8 mouse cellular contexts compared by ENCODE assay signal in genomic region chr19:53143108-53143971, GRCm38 (mm10). TPM values are rescaled to one million over a fixed set of nuclear protein-coding genes. Genes with fewer than 3 reads are reported as not detected.
DNase-seq lines count a peak whose midpoint lies in the region; ATAC-seq and TF ChIP-seq lines count a peak whose summit lies in the region.

No protein-coding gene starts in this region.

- no peak for TF ChIP-seq EP300 in heart, postnatal 0 days (IDR thresholded peaks at IDR 0.05; ENCODE audit: low read depth)

- peak overlapping the region; percentile 87 for H3K9ac ChIP-seq in embryonic facial prominence, embryonic 11.5 days (replicated peaks; ENCODE audit: low read length)
- peak overlapping the region; percentile 88 for H3K9ac ChIP-seq in heart, postnatal 0 days (replicated peaks; ENCODE audit: low read depth, low read length)
- peak overlapping the region; percentile 72 for H3K9ac ChIP-seq in stomach, embryonic 14.5 days (replicated peaks; ENCODE audit: low read depth, low read length)

- WGBS in embryonic facial prominence, embryonic 11.5 days: under 1% methylated on average over 39 of the region's 48 CpGs
- WGBS in heart, postnatal 0 days: 2% methylated on average over 46 of the region's 48 CpGs
- under 1% methylated on average over 48 of the region's 48 CpGs for WGBS in stomach, embryonic 14.5 days

- H3K36me3 ChIP-seq in erythroblast, embryonic 14.5 days (ENCODE audit: control insufficient read depth): no peaks in the 10 kb centered on the region
- no peaks in the 10 kb centered on the region for H3K36me3 ChIP-seq in embryonic facial prominence, embryonic 11.5 days (replicated peaks; ENCODE audit: control insufficient read depth, insufficient read depth, low read depth, low read length)
- no peaks in the 10 kb centered on the region for H3K36me3 ChIP-seq in heart, postnatal 0 days (replicated peaks; ENCODE audit: control insufficient read depth, insufficient read depth, low read length)
- no peaks in the 10 kb centered on the region for H3K36me3 ChIP-seq in stomach, embryonic 14.5 days (ENCODE audit: control insufficient read depth, insufficient read depth, low read length)

- peak overlapping the region; percentile 68 for H3K4me2 ChIP-seq in embryonic facial prominence, embryonic 11.5 days (ENCODE audit: low read depth, low read length)
- peak overlapping the region; percentile 83 for H3K4me2 ChIP-seq in heart, postnatal 0 days (ENCODE audit: low read depth, low read length)
- H3K4me2 ChIP-seq in stomach, embryonic 14.5 days (replicated peaks; ENCODE audit: low read depth, low read length): peak overlapping the region; percentile 70

- peaks cover 53% of the 10 kb centered on the region for H3K27me3 ChIP-seq in erythroblast, embryonic 14.5 days (ENCODE audit: control insufficient read depth)
- H3K27me3 ChIP-seq in embryonic facial prominence, embryonic 11.5 days (ENCODE audit: control insufficient read depth, insufficient read depth, low read length): no peaks in the 10 kb centered on the region
- no peaks in the 10 kb centered on the region for H3K27me3 ChIP-seq in heart, postnatal 0 days (ENCODE audit: control insufficient read depth, insufficient read depth, low read length)
- H3K27me3 ChIP-seq in stomach, embryonic 14.5 days (ENCODE audit: control insufficient read depth, insufficient read depth, low read length): no peaks in the 10 kb centered on the region

- peak; percentile 63 for DNase-seq in adrenal gland, postnatal 10 days
- DNase-seq in embryonic facial prominence, embryonic 11.5 days (ENCODE audit: low spot score): peak; percentile 39
- no peak for DNase-seq in heart, postnatal 0 days (ENCODE audit: low spot score)
- DNase-seq in kidney, postnatal 36 days: peak; percentile 47 to 62

- peaks cover 2% of the 10 kb centered on the region; the same call in 1 of the 2 replicates for H3K9me3 ChIP-seq in erythroblast, embryonic 14.5 days (ENCODE audit: control insufficient read depth, low read length)
- H3K9me3 ChIP-seq in embryonic facial prominence, embryonic 11.5 days (replicated peaks; ENCODE audit: control insufficient read depth, low read length): no peaks in the 10 kb centered on the region
- no peaks in the 10 kb centered on the region for H3K9me3 ChIP-seq in heart, postnatal 0 days (replicated peaks; ENCODE audit: control insufficient read depth, low read length)
- H3K9me3 ChIP-seq in stomach, embryonic 14.5 days (ENCODE audit: control insufficient read depth, low read depth, low read length): no peaks in the 10 kb centered on the region

- ATAC-seq in erythroblast, adult 5-6 weeks (replicated peaks; ENCODE audit: low FRiP score, poor library complexity, severe bottlenecking): no peak
- peak; percentile 30 for ATAC-seq in embryonic facial prominence, embryonic 11.5 days (replicated peaks; ENCODE audit: insufficient number of reproducible peaks, low FRiP score, low TSS enrichment, low read depth)
- ATAC-seq in heart, postnatal 0 days (ENCODE audit: insufficient read depth, low read depth): 0 out of 2 replicates have a peak, but pooled peaks have one; percentile 2
- 0 out of 2 replicates have a peak, but pooled peaks have one; percentile 3 for ATAC-seq in megakaryocyte progenitor cell, adult 5-6 weeks (replicated peaks; ENCODE audit: poor library complexity)
- ATAC-seq in stomach, embryonic 14.5 days (ENCODE audit: insufficient number of reproducible peaks, insufficient read depth, low FRiP score, low read depth): peak; percentile 9; the same call in 1 of the 2 replicates

- peaks cover 38% of the 10 kb centered on the region for H3K4me1 ChIP-seq in erythroblast, embryonic 14.5 days (ENCODE audit: control insufficient read depth)
- peaks cover 3% of the 10 kb centered on the region; the same call in 1 of the 2 replicates for H3K4me1 ChIP-seq in embryonic facial prominence, embryonic 11.5 days (ENCODE audit: control insufficient read depth, insufficient read depth, low read length)
- peaks cover 32% of the 10 kb centered on the region for H3K4me1 ChIP-seq in heart, postnatal 0 days (ENCODE audit: control insufficient read depth, insufficient read depth)
- peaks cover 27% of the 10 kb centered on the region for H3K4me1 ChIP-seq in stomach, embryonic 14.5 days (ENCODE audit: control insufficient read depth, insufficient read depth, low read length)

- no peak for TF ChIP-seq CTCF in heart, postnatal 0 days (IDR thresholded peaks at IDR 0.05; ENCODE audit: low read depth)

- H3K4me3 ChIP-seq in erythroblast, embryonic 14.5 days (replicated peaks): peak overlapping the region; percentile 82
- H3K4me3 ChIP-seq in embryonic facial prominence, embryonic 11.5 days (ENCODE audit: low read depth, low read length): peak overlapping the region; percentile 87
- H3K4me3 ChIP-seq in heart, postnatal 0 days (ENCODE audit: low read depth, low read length): peak overlapping the region; percentile 94
- H3K4me3 ChIP-seq in stomach, embryonic 14.5 days (ENCODE audit: low read depth, low read length): peak overlapping the region; percentile 69

- H3K27ac ChIP-seq in embryonic facial prominence, embryonic 11.5 days (replicated peaks; ENCODE audit: low read depth, low read length): peak overlapping the region; percentile 68
- H3K27ac ChIP-seq in heart, postnatal 0 days (ENCODE audit: low read depth): peak overlapping the region; percentile 87
- peak overlapping the region; percentile 73 for H3K27ac ChIP-seq in stomach, embryonic 14.5 days (ENCODE audit: low read length)

RNA-seq across cellular contexts. Expression of gene Add3, which starts 3.1 kb away (rescaled TPM):
- polyA plus RNA-seq in erythroblast, embryonic 14.5 days (2012): 0.09 and 0.18 TPM in 2 replicates
- total RNA-seq in erythroblast, adult 5-6 weeks (2015; ENCODE audit: low replicate concordance): 38.0 and 46.8 TPM in 2 replicates
- 35.1 and 35.5 TPM in 2 replicates for total RNA-seq in erythroblast, adult 5-6 weeks (2017; ENCODE audit: low replicate concordance)
- 10 to 100 TPM; 77.6 to 89.0 TPM for total RNA-seq in adrenal gland, postnatal 10 days (2021)
- 76.6 and 84.8 TPM in 2 replicates for polyA plus RNA-seq in embryonic facial prominence, embryonic 11.5 days (2014; fragmentation: Nextera tagmentation; extraction: Ambion mirVana)
- 62.1 and 78.8 TPM in 2 replicates for total RNA-seq in heart, postnatal 0 days (2014; rRNA removed; ENCODE audit: low replicate concordance)
- 81.2 and 82.9 TPM in 2 replicates for polyA plus RNA-seq in heart, postnatal 0 days (2015; fragmentation: Nextera tagmentation; extraction: Ambion mirVana)
- total RNA-seq in megakaryocyte progenitor cell, adult 5-6 weeks (2015): 36.6 and 37.5 TPM in 2 replicates
- 43.8 and 46.8 TPM in 2 replicates for total RNA-seq in megakaryocyte progenitor cell, adult 5-6 weeks (2017)
- 85.5 and 93.2 TPM in 2 replicates for polyA plus RNA-seq in stomach, embryonic 14.5 days (2014; fragmentation: Nextera tagmentation; extraction: Ambion mirVana)
